Mouse (Mus musculus): Measurements from ENCODE around the gene Mdfic. TPM values are rescaled to one million over a fixed set of nuclear protein-coding genes. Genes with fewer than 3 reads are reported as not detected.

Gene Mdfic
- total RNA-seq, 1 experiment from 2014 or later: 18.0 TPM

GRCm38 (mm10) chr6:15780688-15781087, 60.2 kb downstream of the Mdfic start:
- ATAC-seq (replicated peaks; ENCODE audit: low read depth, poor library complexity, severe bottlenecking): no peak

- peak; percentile 71 for ATAC-seq (replicated peaks; ENCODE audit: low read depth, poor library complexity, severe bottlenecking)
These were observed 69.4 kb downstream of the Mdfic start for GRCm38 (mm10) chr6:15789523-15790500.

DNA sequence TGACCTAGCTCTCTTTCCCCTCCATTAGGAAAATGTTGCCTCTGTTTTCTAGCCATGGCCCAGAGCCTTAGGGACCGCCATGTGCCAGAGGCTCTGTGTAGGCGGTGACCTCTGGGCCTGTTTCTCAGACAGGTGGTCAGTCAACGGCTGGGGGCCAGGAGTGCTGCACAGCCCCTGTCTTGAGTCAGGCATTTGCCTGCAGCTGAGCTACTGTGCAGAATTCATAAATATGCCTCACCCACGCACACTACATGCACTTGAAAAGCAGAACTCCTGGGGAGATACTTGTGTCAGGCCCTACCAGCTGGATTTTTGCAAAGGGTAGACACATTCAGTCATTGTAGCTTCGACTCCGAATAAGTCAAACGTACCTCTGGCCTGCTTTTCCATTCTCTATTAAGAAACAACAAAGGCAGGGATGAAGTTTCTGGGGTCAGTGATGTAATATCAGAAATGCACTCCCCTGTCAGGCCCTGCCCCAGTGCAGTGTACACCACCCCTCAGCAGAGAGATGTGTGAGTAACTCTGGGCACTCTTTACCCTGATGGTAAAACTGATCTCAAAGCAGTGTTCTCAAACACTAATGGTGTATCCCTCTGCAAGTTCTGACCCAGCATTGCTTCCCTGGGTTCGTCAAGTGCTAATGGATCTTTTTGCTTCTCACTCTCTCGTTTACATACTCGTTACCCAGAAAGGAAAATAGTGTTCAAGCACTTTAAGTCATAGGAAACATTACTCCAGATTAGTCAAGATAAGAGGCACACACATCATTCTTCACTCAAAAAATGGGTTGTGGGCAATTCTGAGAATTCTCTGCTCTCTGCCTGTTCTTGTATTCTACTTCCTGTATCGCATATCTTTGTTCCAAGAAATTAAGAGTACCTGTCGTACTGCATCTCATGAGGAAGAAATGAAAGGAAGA, 72.5 kb downstream of the Mdfic start:
- peak; percentile 37 for ATAC-seq (replicated peaks; ENCODE audit: low read depth, poor library complexity, severe bottlenecking)

DNA sequence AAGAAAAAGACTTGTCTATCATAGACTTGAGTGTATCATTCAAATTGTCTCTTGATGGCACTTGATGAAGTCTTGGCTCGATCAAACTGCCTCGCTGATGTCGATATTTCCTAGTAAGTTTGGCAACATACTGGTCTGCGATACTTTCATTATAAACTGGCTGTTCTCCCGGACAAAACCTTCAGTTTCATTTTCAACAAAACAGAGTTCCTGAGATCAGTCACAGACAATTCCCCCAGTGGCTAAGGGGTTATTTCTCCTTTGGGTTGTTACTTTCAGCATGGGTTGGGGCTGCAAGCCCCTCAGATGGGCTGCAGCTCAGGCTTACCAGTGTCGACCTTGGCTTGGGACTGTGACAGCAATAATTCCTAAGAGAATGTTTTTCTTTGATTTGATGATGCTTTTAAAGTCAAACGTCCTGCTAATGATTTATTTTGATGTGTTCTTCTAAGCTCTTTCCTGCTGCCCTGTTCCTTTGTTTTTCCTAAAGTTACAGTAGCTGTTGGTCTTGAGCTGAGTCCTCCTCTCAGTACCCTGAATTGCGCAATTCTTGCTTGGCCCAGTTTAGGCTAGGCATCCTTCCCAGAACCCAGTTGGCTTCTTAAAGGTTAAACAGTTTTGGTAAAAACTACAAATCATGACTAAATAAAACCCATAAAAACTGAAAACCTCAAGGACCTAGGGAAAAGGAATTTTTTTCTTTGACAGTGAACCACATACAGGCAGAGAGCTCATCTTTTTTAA, 73.3 kb downstream of the Mdfic start:
- ATAC-seq (replicated peaks; ENCODE audit: low read depth, poor library complexity, severe bottlenecking): peak; percentile 51

DNA sequence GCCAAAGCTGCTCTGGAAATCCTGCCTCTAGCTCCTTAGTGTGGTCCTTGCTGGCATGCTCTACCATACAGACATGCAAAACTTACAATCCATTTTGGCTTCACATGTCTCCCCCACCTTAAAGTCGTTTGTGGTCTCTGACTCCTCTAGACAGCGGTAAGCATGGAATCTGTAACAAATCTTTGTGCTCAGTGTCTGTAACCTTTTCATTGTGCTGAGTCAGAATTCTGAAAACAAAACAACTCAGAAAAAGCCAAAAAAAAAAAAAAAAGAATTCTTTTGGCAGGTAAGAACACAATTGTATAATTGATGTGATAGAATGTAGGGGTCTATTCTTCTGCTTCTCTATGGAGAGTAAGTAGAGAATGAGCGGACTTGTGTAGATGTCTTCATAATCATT, 74.3 kb downstream of the Mdfic start:
- ATAC-seq (replicated peaks; ENCODE audit: low read depth, poor library complexity, severe bottlenecking): no peak

DNA sequence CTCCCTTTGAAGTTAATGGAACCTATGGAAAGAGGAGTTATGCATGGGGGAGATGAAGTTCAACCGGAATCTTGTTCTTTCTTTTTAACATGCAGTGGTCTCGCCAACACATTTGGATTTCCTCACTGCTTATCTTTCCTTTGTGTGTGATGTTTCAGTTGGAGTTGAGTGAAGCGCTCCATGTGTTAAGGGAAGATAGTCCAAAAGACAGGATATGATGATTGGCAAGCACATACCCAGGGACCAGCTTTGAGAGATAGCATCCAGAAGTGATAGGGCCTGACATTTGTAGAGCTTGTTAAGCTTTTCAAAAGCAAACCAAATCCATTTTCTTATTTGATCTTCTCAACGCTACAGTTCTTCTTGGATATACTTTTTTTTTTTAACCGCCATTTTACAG, 86.9 kb downstream of the Mdfic start:
- ATAC-seq (replicated peaks; ENCODE audit: low read depth, poor library complexity, severe bottlenecking): peak; percentile 66

DNA sequence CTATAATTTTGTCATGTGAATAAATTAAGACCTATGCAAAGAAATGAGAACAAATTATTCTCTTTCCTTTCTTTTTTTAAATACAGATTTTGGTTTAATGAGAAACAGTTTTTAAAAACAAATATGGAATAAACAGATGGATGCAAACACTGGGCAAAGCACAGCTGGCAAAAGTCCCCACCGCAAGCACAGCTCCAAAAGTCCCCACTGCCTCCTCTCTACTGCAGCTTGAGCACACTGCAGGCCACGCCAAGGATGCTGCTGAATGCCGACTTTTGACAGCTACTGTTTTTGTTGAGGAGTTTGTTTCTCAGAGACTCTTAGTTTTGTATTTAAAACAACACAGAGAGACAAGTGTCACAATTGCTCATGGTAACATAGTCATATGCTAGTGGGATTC, 104.8 kb downstream of the Mdfic start:
- no peak for ATAC-seq (replicated peaks; ENCODE audit: low read depth, poor library complexity, severe bottlenecking)

DNA sequence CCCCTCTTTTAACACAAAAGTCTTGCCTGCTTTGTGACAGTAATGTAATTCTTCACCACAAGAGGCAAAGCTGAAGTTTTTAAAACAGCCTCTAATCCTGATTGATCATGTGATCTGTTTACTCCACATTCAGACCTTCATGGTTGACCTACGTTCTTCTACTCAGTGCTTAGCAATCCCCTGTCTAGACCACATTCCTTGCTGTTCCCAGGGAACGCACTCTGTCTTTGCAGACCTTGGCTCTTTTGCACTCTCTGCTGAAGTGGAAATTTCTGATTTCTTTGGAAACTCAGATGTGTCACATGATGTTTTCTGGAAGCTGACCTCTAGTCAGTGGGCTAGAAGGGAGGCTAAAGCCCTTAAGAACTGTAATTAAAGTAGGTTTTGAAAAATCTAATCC, 109.4 kb downstream of the Mdfic start:
- no peak for ATAC-seq (replicated peaks; ENCODE audit: low read depth, poor library complexity, severe bottlenecking)

DNA sequence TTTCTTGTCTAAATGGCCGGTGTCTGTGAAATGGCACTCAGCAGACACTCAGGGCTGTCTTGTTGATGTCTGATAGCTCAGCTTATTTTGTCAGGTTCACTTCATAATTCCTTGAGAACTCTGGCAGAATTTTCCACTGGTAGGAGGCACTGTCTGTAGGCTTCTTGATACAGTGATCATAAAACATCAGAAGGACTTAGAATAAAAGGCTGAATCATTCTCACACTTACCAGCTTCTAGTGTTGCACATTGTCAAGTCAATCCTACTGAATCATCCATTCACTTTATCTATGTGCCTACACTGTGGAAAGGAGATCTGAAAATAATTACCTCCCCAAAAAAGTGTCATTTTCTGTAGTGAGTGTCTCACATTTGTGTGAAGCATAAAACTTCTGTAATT, 110.2 kb downstream of the Mdfic start:
- ATAC-seq (replicated peaks; ENCODE audit: low read depth, poor library complexity, severe bottlenecking): no peak

- ATAC-seq (replicated peaks; ENCODE audit: low read depth, poor library complexity, severe bottlenecking): no peak
These were observed 117.2 kb downstream of the Mdfic start for GRCm38 (mm10) chr6:15837695-15838094.

DNA sequence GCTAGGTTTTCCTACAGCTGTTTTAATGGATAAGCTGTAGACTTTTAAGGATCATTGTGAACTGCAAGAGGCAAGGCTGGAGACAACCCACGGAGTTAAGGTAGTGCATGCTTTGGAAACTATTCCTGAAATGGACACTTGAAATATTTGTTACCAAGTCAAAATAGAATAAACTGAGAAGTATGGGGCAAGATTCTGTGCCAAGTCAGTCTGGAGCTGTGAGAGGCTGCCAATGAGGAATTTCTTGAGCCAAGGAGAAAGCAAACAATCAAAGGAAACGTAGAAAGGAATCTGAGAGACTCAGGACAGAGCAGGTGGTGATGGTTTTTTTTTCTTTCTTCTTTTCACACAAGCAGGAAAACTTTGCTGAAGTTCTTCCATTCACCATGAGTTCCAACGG, 119.4 kb downstream of the Mdfic start:
- ATAC-seq (replicated peaks; ENCODE audit: low read depth, poor library complexity, severe bottlenecking): no peak

DNA sequence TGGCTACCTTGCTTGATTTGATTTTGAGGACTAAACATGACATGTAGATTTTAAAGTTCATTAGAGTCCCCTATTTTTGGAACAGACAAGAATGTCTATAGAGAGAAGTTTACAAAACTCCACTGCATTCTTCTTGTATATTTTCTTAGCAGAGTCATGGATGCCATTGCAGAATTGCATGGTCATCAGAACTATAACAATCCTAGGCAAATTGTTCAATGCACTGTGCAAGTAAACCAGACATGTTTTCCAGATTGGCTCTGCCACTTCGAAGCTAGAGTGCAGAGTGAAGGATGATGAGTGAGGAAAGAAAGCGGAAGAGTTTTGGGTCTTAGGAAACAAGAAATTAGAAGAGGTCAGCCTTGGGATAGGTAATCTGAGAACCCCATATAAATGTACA, 120.0 kb downstream of the Mdfic start:
- no peak for ATAC-seq (replicated peaks; ENCODE audit: low read depth, poor library complexity, severe bottlenecking)

- ATAC-seq (replicated peaks; ENCODE audit: low read depth, poor library complexity, severe bottlenecking): peak; percentile 92
These were observed 121.2 kb downstream of the Mdfic start for GRCm38 (mm10) chr6:15841476-15842209.

GRCm38 (mm10) chr6:15843295-15843694, 122.8 kb downstream of the Mdfic start:
- no peak for ATAC-seq (replicated peaks; ENCODE audit: low read depth, poor library complexity, severe bottlenecking)

- peak; percentile 93 for ATAC-seq (replicated peaks; ENCODE audit: low read depth, poor library complexity, severe bottlenecking)
These were observed 125.4 kb downstream of the Mdfic start for GRCm38 (mm10) chr6:15845711-15846342.
